Mouse (Mus musculus) lung, postnatal 36 days (tissue): ENCODE data around the gene Nploc4.
A peak's percentile ranks its signal among the peaks of the same experiment; 100 is the strongest.
"Not testable (repeated sequence)": the region's sequence is repeated elsewhere in the genome, so short reads cannot be mapped to it uniquely, and the experiment has no call there.

ENCODE experiments used
- DNase-seq: peaks from one replicate; pipeline ENCODE4 v3.0.0; 2022; ENCODE audit warnings: mixed read lengths

Gene Nploc4

DNA sequence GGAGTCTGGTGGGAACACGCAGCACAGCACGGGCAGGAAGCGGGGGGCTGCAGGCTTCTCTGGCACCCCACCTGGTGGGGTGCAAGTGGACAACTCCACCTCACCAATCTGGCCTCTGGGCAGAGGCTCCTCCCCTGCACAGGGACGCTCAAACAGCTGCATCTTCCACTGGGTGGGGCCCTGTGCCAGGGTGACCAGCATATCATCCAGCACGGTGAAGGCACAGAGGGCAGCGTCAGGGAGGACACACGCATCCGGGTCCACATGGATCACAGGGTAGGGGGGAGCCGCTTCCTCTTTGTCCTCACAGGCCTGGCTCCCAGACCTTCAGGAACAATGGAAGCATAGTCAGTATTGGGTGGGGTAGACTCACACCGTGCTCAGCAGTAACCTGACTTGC lies 60.2 kb downstream of the Nploc4 start:
- DNase-seq: no peak

DNA sequence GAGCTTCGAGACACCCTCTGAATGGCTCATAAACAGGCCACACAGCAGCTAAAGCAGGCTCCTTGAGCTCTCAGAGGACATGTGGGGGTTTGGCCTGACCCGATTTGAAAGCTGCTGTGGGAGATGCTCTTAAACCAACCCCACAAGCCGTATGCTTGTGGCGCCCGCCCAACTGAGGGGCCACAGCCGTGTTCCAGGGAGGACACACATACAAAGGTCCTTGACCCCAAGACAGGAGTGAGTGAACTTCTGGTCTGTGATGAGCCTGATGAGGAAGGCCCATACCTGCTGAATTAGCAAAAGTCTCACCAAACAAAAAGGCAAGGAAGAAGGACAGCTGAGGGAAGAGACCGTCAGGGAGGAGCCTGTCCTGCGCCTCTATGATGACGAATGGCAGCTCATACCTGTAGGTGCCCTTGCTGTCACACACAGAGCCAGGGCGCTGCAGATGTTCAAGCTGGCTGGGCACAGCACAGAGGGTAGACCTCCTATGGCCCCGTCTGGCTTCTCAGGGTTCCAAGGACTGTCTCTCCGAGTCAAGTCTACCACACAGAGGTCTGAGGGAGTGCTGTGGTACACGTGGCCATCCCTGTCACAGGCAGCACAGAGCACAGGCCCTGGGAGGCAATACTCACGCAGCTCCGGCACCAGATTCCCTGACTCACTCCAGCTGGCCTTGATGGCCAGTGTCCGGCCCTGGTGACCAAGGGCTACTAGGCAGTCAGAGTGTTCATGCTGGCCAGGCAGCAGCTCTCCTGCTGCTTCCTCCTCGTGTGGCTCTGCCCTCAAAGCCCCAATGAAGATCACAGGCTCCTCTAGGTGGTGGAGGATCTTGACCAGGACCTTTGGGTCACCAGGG lies 61.0 kb downstream of the Nploc4 start:
- no peak for DNase-seq

DNA sequence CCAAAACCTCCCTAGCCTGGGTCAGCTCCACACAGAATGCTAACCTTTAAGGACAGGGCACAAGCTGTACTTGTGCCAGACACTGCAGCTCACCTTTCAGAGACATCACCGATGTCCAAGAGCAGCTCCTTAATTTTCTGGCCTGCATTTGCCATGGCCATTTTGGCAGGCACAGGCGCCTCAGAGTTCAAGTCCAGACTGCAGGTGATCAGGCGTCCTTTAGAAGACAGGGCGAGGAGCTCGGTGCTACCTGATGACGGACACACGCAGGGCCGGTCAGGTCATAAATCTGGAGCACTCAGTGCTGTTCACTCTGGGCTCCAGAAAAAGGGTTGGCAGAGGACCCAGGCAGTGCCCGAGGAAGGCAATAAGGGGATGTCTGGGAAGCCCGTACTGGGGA lies 62.2 kb downstream of the Nploc4 start:
- DNase-seq: no peak

DNA sequence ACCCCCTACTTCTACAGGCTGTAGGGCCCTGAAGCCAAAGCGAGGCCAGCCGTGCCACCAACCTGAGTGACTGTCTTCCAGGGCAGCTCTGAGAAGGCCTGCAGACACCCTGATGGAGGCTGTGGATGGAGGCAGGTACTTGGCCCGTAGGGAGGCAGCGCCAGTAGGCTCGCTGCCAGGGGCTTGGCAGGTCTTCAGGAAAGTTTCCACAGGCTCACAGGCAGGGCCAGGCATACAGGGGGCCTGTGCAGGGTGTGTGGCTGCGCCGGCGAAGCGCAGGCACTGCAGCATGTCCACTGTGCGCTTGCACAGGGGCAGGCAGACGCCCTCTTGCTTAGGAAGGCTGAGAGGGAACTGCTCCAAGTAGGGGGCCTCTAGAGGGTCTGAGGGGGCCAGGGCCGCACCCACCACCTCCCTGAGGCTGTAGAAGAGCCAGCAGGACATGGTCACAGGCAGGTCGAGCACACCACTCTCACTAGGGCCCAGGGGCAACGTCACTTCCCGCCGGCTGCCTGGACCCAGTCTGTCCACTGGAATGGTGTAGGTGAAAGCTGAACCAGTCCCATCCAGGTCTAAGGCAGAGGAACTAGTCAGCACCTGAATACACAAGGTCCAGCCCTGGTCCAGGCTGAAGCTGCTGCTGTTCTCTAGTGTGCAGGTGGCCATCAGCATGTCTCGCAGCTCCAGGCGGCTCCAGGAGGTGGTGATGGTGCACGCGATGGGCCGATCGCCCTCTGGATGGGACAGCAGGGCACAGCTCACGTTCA lies 63.5 kb downstream of the Nploc4 start:
- peak; percentile 67 for DNase-seq

DNA sequence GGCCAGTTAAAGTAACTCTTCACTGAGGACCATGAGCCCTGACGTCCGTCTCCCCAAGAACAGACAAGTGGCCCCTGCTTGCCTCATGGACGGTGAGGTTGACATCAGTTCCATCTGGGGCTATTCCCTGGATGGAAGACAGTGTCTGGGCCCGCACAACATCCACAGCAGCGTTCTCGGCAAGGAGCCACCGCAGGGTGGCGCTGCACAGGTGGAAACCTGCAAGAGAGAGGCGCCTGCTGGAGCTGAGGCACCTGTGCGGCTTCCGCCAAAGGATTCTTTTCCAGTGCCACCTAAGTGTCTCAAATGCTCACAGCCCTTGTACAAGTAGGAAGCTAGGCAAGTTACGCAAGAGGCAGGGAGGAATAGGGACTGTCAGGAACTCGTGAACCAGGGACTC lies 64.5 kb downstream of the Nploc4 start:
- peak; percentile 49 for DNase-seq

DNA sequence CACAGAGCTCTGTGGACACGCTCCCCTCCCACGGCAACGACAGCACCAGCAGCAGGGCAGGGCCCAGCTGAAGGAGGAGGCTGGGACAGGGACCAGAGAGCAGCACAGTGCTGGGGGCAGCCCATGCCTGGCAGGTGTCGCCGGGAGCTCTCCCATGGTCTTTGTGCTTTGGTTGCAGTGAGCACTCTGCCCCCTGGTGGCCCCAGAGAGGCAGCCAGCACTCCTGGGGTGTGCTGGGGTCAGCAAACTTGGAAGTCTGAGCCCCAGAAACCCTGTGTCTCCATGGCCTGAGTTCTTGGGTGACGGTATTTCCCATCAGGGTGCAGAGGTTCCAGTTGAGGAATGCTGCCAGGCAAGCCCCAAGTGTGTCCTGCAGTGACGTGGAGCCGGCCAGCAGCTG lies 67.9 kb downstream of the Nploc4 start:
- DNase-seq: peak; percentile 88

DNA sequence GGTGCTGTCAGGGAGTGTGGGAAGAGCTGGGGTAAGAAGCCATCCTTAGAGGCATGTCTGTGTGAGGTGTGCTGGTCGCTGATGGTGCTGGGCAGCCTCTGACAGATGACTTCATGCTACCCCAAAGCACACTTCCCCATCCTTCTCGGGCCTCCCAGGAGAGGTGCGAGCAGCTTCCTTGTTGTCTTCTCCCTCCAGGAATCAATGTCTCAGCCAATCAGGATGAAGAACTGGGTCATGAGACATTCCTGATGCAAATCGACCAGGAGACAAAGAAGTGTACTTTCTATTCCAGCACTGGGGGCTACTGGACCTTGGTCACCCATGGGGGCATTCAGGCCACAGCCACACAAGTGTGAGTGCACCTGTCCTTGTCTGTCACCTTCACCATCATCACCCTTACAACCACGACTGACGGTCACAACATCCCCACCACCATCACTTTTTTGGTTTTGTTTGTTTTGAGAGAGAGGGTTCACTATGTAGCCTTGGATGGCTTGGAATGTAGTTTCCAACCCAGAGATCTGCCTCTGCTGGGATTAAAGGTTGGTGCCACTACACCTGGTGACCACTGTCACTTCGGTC lies 71.0 kb downstream of the Nploc4 start:
- DNase-seq: no peak

DNA sequence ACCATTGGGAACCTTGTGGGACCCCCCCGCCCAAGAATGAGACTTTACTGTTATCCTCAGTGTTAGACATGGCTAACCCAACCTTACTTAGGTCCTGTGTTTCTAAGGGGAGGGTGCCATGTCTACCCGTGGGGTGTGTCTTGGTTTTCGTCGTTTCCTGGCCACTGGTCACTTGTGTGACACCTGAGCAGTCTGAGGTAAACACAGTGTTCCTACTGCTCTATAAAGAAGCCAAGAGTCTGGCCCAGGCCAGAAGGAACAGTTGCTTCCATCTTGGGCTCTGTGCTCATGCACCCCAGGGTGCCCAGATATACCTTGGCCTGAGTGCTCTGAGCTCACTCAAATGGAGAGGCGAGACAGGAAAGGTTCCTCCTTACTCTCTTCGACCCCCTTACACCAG lies 74.6 kb downstream of the Nploc4 start:
- DNase-seq: no peak

DNA sequence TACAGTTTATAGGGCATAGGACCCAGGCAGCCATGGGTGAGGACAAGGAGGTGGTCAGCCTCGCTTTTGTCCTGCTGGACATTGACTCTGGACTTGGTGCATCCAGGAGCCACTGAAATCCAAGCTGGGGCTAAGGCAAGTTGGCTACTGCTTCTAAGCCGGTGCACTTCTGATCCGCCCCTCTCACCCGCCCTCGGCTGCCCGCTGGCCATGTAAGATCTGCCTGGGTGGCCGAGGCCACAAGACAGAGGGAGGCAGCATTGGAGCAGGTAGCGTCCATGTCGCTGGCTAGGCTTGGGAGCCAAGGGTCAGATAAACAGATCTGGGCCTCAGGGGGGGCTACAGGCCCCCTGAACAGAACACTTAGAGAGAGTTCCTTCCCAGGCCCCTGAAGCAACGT lies 76.2 kb downstream of the Nploc4 start, which contains the start of gene Fscn2:
Fscn2 (plus strand) TSS at position 240 of the 400 bp plus-strand sequence.
- DNase-seq: no peak

DNA sequence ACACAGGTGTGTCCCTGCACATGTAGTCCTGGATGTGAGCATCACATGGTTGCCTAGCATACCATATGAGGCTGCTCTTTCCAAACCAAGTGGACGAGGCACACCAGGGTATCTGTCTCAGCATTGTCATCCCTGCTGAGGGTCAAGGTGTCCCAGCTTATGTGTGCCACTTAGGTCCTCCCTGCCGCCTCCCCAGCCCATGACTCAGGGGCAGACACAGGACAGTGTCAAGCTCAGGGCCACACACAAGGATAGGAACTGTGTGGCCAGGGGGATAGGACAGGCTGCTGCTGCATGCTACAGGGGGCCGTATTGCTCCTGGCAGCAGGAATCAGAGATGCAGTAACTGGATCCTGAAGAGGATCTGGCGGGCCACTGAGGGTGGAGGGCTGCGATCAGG lies 76.8 kb downstream of the Nploc4 start:
- no peak for DNase-seq

DNA sequence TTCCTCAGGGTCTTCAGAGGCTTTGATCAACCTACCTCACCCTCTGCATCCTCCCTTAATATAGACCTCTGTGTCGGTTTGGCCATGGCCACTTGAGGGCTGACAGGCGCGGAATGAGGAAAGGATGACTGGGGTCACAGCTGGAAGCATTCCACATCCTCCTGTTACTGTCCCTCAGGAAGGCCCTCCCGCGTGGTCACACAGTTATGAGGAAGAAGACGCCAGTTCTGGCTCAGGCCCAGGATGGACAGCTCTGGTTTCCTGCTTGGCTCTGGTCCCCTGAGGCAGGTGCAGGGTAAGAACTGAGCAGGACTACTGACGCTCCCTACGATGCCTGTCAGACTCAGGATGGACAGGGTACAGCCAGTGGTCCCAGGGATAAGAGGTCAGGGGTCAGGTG lies 77.4 kb downstream of the Nploc4 start:
- DNase-seq: peak; percentile 50

DNA sequence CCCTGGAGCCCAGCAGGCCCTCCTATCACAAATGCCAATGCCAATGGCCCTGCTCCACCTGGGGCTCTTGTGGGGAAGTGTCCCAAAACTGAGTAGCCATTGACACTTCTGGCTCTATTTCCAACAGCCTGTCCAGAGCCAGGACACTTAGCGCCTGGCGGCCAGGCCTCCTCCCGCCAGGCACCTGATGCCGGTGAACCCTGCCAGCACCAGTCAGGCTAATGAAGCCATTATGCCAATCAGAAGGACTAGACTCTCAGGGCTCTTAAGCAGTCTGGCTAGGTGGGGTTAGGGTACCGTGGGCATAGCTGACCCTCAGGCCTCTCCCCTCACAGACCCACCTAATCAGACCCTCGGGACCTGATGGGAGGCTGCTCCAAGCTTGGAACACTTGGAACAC lies 78.1 kb downstream of the Nploc4 start:
- DNase-seq: no peak

DNA sequence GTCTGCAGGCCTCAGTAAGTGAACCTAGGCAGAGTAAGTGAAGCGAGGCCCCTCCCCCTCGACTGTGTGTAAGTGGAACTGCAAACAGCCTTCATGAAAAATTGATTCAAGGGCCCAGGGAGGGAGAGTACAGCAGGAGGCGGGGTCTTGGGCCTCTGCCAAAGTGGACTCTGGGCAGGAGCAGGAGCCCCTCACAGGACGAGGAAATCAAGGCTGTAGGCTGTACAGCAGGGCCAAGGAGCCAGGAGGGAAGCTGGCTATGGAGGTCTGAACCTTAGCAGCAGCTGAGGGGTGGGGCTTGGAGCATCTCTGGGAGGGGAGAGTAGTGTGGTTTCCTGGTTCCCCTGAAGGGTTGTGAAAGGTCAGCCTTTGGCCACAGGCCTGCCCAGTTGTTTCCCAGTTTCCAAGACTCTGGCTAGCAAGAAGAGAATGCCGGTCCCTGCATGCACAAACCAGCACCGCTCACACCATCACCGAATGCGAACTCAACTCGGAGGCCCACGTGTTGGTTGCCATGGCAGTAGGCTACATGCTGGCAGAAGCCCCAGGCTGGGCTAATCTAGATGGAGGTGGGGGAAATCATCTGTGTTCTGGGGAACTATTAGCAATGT lies 79.6 kb downstream of the Nploc4 start:
- DNase-seq: peak; percentile 92

DNA sequence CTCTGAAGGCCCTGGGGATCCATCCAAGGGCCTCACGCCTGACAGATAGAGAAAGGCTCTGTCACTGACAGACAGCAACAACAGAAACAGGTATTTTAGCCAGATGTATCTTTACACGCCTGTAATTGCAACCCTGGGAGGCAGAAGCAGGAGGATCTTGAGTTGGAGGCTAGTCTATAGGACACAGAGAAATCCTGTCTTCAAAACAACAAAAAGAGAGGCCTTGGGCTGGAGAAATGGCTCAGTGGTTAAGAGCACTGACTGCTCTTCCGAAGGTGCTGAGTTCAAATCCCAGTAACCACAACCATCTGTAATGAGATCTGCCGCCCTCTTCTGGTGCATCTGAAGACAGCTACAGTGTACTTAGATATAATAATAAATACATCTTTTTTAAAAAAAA lies 80.6 kb downstream of the Nploc4 start:
- no peak for DNase-seq

DNA sequence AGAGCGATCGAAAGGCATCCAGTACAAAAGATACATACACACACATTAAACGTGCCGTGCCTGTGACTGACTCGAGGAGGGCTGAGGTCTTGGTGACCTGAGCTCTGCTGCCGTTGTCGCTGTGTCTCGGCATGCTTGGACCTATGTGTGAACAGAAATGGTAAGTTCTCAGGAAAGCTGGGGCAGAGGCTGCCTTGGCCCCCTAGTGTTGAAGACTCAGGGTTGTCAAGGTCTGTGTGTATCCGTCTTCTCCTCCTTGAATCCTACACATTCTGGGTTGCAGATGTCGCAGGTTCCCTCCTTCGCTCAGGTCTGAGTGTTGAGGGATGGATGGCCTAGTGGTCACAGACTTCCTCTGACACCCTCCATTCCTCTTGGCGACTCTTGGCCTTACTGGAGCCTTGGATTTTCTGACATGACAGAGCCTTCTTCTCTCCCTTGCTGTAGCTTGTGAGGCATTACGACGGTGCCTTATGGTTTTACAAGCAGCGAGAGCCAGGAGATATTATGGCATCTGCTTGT lies 81.1 kb downstream of the Nploc4 start:
- DNase-seq: no peak

DNA sequence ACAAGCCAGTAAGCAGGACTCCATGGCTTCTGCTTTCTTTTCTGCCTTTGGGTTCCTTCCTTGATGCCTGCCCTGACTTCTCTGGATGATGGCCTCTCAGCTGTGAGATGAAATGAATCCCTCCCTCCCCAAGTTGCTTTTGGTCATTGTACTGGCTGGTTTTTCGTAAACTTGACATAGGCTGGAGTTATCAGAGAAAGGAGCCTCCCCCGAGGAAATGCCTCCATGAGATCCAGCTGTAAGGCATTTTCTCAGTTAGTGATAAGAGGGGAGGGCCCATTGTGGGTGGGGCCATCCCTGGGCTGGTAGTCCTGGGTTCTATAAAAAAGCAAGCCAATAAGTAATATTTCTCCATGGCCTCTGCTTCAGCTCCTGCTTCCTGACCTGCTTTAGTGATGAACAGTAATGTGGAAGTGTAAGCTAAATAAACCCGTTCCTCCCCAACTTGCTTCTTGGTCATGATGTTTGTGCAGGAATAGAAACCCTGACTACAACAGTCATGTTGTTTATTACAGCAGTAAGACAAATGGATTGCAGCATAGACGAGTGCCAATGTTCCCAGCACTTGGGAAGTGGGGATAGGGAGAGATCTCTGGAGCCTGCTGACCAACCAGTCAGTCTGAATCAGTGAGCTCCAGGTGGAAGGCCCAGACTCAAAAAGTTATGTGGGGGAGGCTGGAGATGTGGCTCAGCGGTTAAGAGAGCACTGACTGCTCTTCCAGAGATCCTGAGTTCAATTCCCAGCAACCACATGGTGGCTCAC lies 82.0 kb downstream of the Nploc4 start:
- DNase-seq: no peak

DNA sequence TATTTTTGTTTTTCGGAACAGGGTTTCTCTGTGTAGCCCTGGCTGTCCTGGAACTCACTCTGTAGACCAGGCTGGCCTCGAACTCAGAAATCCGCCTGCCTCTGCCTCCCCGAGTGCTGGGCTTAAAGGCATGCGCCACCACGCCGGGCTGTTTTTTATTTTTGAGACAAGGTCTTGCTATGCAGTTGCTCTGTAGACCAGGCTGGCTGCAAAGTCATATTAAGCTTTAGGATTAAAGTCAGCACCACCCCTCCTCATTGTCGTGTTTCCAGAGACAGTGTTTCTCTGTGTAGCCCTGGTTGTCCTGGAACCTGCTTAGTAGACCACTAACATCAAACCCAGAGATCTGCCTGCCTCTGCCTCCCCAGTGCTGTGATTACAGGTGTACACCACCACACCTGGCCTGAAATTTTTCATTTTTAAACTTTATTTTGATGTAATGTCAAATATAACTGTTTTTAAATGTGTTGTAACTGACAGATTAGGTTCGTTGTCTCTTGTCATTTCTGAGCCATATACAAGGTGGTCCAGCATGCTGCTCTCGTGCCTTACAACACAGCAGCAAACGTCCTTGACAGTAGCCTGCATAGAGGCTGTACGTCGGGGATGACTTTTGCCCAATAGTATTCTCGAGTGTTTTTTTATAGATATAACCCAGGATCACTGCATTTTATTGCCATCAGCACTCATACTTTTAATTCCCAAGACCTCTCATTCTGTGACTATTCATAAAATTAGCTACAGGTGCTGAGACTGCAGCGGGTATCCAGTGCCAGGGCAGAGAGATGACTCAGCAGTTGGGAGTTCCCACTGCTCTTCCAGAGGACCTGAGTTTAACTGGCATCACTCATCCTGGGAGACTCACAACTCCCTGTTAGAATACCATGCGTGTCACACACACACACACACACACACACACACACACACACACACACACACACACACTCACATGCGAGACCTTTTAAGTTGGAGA lies 82.9 kb downstream of the Nploc4 start:
- DNase-seq: no peak

DNA sequence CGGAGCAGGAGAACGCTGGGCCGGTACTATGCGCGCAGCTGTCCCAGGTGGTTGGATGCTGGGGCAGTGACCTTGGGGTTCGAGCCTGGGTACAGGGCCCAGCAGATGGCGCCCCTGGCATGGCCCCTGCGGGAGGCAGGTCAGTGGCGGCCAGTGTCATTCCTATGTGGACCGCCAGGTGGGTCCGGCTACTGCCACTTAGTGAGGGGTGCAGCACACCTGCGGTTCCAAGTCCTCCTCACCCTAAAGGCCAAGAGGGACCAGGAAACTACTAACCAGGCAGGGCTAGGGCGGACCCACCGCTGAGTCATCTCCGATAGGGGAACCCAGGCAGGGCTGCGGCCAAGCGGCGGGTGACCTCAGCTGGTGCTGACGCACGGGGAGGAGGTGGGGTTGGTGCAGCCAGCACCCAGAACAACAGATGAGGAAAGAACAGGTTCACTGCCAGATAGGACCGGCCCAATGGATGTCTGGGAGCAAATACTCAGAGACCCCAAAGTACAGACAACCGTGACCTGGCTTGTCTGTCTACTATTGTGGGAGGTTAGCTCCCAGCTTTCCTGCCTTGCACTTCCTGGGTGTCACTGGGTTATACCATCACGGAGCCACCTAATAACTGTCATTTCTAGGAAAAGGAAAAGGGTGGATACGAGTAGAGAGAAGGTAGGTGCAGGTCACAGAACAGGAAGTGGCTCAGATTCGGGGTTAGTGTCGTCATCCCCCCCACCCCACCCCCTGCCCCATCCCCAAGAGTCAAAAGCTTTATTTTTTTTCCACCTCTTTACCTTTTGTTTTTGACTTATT lies 83.8 kb downstream of the Nploc4 start:
- peak; percentile 92 for DNase-seq

DNA sequence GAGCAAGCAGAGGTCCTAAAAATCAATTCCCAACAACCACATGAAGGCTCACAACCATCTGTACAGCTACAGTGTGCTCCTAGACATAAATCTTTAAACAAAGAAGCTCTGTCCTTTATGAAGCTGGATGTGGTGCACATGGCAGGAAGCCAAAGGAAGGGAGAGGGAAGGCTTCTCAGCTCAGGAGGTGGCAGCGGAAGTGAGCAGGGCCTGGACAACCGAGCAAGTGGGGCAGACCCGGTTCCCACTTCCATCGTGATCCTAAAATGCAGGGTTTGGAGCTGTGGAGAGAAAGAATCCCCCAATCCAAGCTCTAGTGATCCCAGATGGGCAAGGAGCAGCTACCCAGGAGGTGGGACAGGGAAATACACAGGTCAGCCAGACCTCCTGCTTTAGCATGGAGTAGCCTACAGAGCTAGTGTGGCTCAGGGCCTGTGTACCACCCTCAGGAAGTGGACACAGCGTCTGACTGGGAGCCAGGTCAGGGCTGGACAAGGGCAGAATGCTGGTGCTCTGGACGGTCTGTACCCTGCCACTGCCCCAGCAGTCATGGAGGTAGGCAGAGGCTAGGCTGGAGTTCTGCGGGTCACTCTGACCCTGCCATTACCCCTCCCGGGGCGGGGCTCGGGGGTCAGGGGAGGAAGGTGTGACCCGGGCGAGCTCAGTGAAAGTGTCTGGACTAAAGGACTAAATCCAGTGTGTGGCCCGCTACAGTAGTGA lies 84.8 kb downstream of the Nploc4 start:
- DNase-seq: peak; percentile 68

DNA sequence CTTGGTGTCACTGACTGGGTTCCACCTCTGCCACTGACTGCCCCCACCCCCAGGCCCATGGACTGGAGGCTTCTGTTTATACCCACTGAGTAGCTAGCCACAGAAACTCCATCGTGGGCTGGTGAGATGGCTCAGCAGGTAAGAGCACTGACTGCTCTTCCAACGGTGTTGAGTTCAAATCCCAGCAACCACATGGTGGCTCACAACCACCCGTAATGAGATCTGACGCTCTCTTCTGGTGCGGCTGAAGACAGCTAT lies 85.5 kb downstream of the Nploc4 start:
- not testable (repeated sequence) for DNase-seq
